Mouse (Mus musculus): ENCODE data around the gene Osgep.
"Not testable (repeated sequence)": the region's sequence is repeated elsewhere in the genome, so short reads cannot be mapped to it uniquely, and the experiment has no call there.

- TF ChIP-seq CTCF (IDR thresholded peaks at IDR 0.05; ENCODE audit: control insufficient read depth, insufficient read depth, insufficient replicate concordance, low read depth, low read length); POLR2A (IDR thresholded peaks at IDR 0.05; ENCODE audit: control insufficient read depth, low read depth, low read length): not testable (repeated sequence)
Measured at GRCm38 (mm10) chr14:50897992-50898391, 26.7 kb downstream of the Osgep start.

Measured in testis, adult 2 months (tissue).